Mouse (Mus musculus): ENCODE results near the gene Hmga1. TPM values are rescaled to one million over a fixed set of nuclear protein-coding genes. Genes with fewer than 3 reads are reported as not detected.

Hmga1 gene
- polyA plus RNA-seq, 1 experiment from 2014 or later = 113 TPM

GRCm38 (mm10) chr17:27534718-27535117, 21.6 kb upstream of the Hmga1 start:
- no peaks in the 10 kb centered on the region for H3K36me3 ChIP-seq
- H3K9me3 ChIP-seq = no peaks in the 10 kb centered on the region
- no peak overlapping the region for H3K4me2 ChIP-seq
- H3K9ac ChIP-seq = no peak overlapping the region
- no peak overlapping the region for H3K27ac ChIP-seq
- no peak overlapping the region for H3K4me3 ChIP-seq
- WGBS = 5% methylated on average over 10 of the region's 10 CpGs
- H3K4me1 ChIP-seq (replicated peaks) = no peaks in the 10 kb centered on the region; the same call in 1 of the 2 replicates
- 0 out of 2 replicates have a peak, but pooled peaks have one; percentile 65 for ATAC-seq (ENCODE audit: low FRiP score)
- no peaks in the 10 kb centered on the region for H3K27me3 ChIP-seq

DNA sequence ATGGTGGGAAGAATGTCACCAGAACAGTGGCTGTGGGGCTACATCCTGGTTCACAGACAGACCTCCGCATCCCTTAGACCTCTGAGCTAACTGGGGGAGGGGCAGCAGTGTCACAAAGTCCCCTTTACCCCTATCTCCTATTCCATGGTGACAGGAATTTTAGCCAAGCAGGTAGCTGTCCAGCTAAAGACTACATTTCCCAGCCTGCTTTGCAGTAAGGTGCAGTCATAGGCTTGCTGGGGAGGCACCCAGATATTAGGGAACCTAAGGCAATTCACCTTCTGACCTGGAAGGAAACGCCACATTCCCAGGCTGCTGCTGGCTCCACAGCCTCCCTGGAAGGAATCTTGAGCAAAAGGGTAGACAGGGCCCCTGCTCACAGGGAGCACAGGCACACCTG, 15.0 kb upstream of the Hmga1 start:
- Histone ChIP-seq H3K4me2 (no peak overlapping the region), H3K4me1 (replicated peaks) (no peaks in the 10 kb centered on the region), H3K27ac (no peak overlapping the region), H3K4me3 (no peak overlapping the region), H3K9ac (no peak overlapping the region), H3K36me3 (no peaks in the 10 kb centered on the region), H3K9me3 (no peaks in the 10 kb centered on the region), H3K27me3 (no peaks in the 10 kb centered on the region)
- 86% methylated on average over 2 of the region's 2 CpGs for WGBS
- ATAC-seq (ENCODE audit: low FRiP score) = no peak

DNA sequence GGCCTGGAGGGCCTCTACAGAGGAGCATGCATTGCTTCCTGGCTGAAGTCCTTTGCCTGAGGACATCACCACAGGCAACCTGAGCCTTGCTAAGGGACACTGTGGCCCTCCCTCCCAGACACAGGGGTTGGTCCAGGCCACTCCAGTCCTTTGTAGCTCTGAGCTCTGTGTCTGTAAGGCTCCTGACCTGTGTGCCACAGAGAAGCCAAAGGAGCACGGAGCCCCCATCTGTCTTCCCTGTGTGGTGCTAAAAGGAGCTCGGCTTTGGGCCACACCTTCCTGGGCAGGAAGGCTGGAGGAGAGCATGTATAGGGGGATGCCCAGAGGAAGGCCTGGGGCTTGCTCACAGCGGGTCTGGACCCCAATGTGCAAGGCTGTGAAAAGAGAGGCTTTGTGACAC, 14.3 kb upstream of the Hmga1 start:
- H3K27ac ChIP-seq = no peak overlapping the region
- ATAC-seq (ENCODE audit: low FRiP score) = no peak
- 77% methylated on average over 3 of the region's 3 CpGs for WGBS
- H3K36me3 ChIP-seq = no peaks in the 10 kb centered on the region
- H3K27me3 ChIP-seq = 0 out of 2 replicates have a peak, but pooled peaks cover 3% of the 10 kb centered on the region
- H3K4me3 ChIP-seq = no peak overlapping the region
- no peaks in the 10 kb centered on the region for H3K9me3 ChIP-seq
- no peaks in the 10 kb centered on the region for H3K4me1 ChIP-seq (replicated peaks)
- no peak overlapping the region for H3K9ac ChIP-seq
- H3K4me2 ChIP-seq = no peak overlapping the region

GRCm38 (mm10) chr17:27544551-27544950, 11.7 kb upstream of the Hmga1 start:
- Histone ChIP-seq H3K27ac (no peak overlapping the region), H3K27me3 (0 out of 2 replicates have a peak, but pooled peaks cover 3% of the 10 kb centered on the region), H3K9me3 (no peaks in the 10 kb centered on the region), H3K36me3 (no peaks in the 10 kb centered on the region), H3K9ac (no peak overlapping the region), H3K4me3 (no peak overlapping the region), H3K4me1 (replicated peaks) (peaks cover 9% of the 10 kb centered on the region), H3K4me2 (no peak overlapping the region)
- WGBS = 81% methylated on average over 11 of the region's 11 CpGs
- ATAC-seq (ENCODE audit: low FRiP score) = no peak

DNA sequence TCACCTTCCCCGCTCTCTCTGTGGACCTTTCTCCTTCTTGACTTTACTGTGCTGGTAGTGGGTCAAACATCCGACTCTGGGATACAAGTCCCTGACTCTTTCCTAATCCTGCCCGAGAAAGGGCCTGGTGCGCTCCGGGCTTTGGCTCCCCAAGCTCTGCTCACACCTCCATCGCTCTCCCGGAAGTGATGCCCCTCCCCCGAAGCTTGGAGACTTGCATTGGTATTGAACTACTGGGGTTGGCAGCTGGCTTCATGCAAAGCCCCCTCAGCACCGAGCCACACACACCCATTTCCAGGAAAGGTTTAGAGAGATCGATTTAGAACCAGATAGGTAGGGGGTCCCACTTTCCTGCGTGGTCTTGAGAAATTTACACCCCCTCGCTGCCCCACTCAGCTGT, 10.3 kb upstream of the Hmga1 start:
- H3K4me3 ChIP-seq = no peak overlapping the region
- H3K9me3 ChIP-seq = no peaks in the 10 kb centered on the region
- no peak overlapping the region for H3K4me2 ChIP-seq
- no peak overlapping the region for H3K27ac ChIP-seq
- peaks cover 11% of the 10 kb centered on the region for H3K4me1 ChIP-seq (replicated peaks)
- H3K9ac ChIP-seq = peak overlapping the region; percentile 39; the same call in 1 of the 2 replicates
- H3K36me3 ChIP-seq = no peaks in the 10 kb centered on the region
- WGBS = 56% methylated on average over 12 of the region's 12 CpGs
- no peak for ATAC-seq (ENCODE audit: low FRiP score)
- H3K27me3 ChIP-seq = 0 out of 2 replicates have a peak, but pooled peaks cover 3% of the 10 kb centered on the region

- 70% methylated on average over 7 of the region's 7 CpGs for WGBS
- H3K9me3 ChIP-seq = no peaks in the 10 kb centered on the region
These were observed 9.7 kb upstream of the Hmga1 start for GRCm38 (mm10) chr17:27546574-27547085.

DNA sequence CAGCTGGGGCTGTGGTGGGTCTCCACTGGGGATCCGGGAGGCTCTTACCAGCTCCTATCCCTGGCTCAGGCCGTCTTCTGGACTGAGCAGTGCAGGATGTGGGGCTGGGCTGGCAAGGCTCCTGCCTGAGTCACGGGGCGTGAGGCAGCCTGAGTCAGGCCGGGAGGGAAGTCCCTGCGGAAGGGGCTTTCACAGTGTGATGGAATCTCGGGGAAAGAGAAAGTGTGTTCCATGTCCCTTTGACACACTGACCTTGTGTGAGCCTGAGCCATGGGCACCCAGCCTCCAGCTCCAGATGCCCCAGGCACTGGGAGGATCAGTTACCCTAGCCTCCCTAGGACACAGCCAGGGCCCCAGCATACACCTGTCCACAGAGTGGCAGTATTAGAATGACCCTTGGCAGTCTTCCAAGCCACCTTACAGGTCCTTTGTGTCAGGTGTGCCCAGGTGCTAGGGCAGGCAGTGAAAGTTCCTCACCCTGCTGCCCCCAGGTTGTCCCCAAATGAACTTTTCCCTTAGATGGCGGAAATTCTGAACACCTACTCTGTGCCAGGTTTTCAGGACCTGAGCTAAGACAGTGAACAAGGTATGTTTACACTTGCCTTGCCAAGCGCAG, 8.9 kb upstream of the Hmga1 start:
- Histone ChIP-seq H3K4me1 (replicated peaks) (peaks cover 11% of the 10 kb centered on the region), H3K4me2 (no peak overlapping the region), H3K9ac (no peak overlapping the region), H3K4me3 (no peak overlapping the region), H3K27me3 (0 out of 2 replicates have a peak, but pooled peaks cover 3% of the 10 kb centered on the region), H3K36me3 (no peaks in the 10 kb centered on the region), H3K9me3 (no peaks in the 10 kb centered on the region), H3K27ac (no peak overlapping the region)
- WGBS = 74% methylated on average over 9 of the region's 9 CpGs
- no peak for ATAC-seq (ENCODE audit: low FRiP score)

More at GRCm38 (mm10) chr17:27546574-27547085, 9.7 kb upstream of the Hmga1 start:
- Histone ChIP-seq H3K36me3 (no peaks in the 10 kb centered on the region), H3K27me3 (0 out of 2 replicates have a peak, but pooled peaks cover 3% of the 10 kb centered on the region), H3K4me2 (no peak overlapping the region), H3K27ac (no peak overlapping the region), H3K4me1 (replicated peaks) (peaks cover 11% of the 10 kb centered on the region), H3K9ac (0 out of 2 replicates have a peak overlapping the region, but pooled peaks have one; percentile 39), H3K4me3 (no peak overlapping the region)
- ATAC-seq (ENCODE audit: low FRiP score) = no peak

DNA sequence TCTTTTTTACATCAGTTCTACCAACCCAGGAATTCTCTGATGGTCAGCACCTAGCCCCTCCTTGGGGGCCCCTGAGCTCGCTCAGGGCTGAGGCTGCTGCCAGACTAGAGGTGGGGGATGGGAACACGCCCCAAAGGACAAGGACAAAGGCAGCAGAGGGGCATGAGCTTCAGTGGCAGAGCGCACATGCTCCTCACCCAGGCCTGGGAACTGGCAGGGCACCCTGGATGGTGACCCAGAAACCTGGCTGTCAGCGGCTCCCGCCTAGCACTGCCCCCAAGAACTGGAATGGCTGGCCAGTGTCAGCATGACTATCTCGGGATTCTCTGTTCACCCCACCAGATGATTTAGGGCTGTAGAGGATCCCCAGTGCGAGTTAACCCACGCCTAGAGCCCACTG, 7.1 kb upstream of the Hmga1 start:
- no peak overlapping the region; the same call in 1 of the 2 replicates for H3K9ac ChIP-seq
- no peaks in the 10 kb centered on the region for H3K36me3 ChIP-seq
- H3K4me2 ChIP-seq = no peak overlapping the region
- H3K27ac ChIP-seq = no peak overlapping the region
- peaks cover 11% of the 10 kb centered on the region for H3K4me1 ChIP-seq (replicated peaks)
- no peaks in the 10 kb centered on the region for H3K9me3 ChIP-seq
- ATAC-seq (ENCODE audit: low FRiP score) = no peak
- WGBS = 42% methylated on average over 8 of the region's 8 CpGs
- H3K27me3 ChIP-seq = peaks cover 6% of the 10 kb centered on the region; the same call in 1 of the 2 replicates
- no peak overlapping the region for H3K4me3 ChIP-seq

DNA sequence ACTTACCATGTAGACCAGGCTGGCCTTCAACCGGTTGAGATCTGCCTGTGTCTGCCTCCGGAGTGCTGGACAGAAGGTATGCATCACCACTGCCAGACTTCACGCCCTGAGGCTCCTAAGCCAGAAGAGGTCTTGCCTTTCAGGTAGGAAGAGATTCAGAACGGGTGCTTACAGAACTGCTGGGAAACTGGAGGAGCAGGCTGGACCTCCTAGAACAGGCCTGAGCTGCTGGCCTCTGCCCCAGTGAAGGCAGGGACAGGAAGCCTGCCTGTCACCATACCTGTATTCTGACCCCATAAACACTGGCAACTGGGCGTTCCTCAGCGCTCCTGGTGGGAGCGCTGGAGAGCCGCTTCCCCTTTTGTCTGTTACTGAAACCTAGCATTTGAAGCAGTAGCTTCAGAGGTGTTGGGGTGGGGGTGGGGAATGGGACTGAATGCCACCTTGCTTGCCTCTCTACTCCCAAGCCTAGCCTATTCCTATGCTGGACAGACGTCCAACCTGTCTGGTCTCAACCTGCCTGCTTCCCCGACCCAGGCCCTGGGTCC, 4.8 kb upstream of the Hmga1 start:
- Histone ChIP-seq H3K9ac (no peak overlapping the region), H3K36me3 (no peaks in the 10 kb centered on the region), H3K27ac (no peak overlapping the region), H3K9me3 (no peaks in the 10 kb centered on the region), H3K4me2 (no peak overlapping the region), H3K4me1 (replicated peaks) (peaks cover 25% of the 10 kb centered on the region), H3K27me3 (peaks cover 19% of the 10 kb centered on the region), H3K4me3 (no peak overlapping the region)
- no peak for ATAC-seq (ENCODE audit: low FRiP score)
- WGBS = 64% methylated on average over 10 of the region's 10 CpGs

GRCm38 (mm10) chr17:27552215-27553201, 3.8 kb upstream of the Hmga1 start:
- Histone ChIP-seq H3K27ac (no peak overlapping the region), H3K4me3 (no peak overlapping the region), H3K36me3 (no peaks in the 10 kb centered on the region), H3K9ac (no peak overlapping the region), H3K4me2 (no peak overlapping the region), H3K4me1 (replicated peaks) (peaks cover 29% of the 10 kb centered on the region), H3K27me3 (peaks cover 18% of the 10 kb centered on the region), H3K9me3 (no peaks in the 10 kb centered on the region)
- ATAC-seq (ENCODE audit: low FRiP score) = no peak
- 76% methylated on average over 23 of the region's 23 CpGs for WGBS

GRCm38 (mm10) chr17:27554062-27554960, 2.0 kb upstream of the Hmga1 start:
- no peaks in the 10 kb centered on the region for H3K9me3 ChIP-seq
- H3K27ac ChIP-seq = no peak overlapping the region
- H3K9ac ChIP-seq = peak overlapping the region; percentile 90; the same call in 1 of the 2 replicates
- H3K27me3 ChIP-seq = peaks cover 18% of the 10 kb centered on the region
- H3K36me3 ChIP-seq = no peaks in the 10 kb centered on the region
- H3K4me1 ChIP-seq (replicated peaks) = peaks cover 40% of the 10 kb centered on the region
- H3K4me3 ChIP-seq = peak overlapping the region; percentile 69; the same call in 1 of the 2 replicates
- no peak for ATAC-seq (ENCODE audit: low FRiP score)
- 44% methylated on average over 20 of the region's 20 CpGs for WGBS
- peak overlapping the region; percentile 85 for H3K4me2 ChIP-seq

Data from hindbrain, embryonic 13.5 days (tissue).